Mouse (Mus musculus) cortical plate, adult 2 months (tissue): ENCODE data around the gene Csrnp1. TPM values are rescaled to one million over a fixed set of nuclear protein-coding genes. Genes with fewer than 3 reads are reported as not detected.

Source experiments
- H3K27ac ChIP-seq: fragments of 200-500 bp; 2 replicates; pipeline ENCODE4 v1.5.1; 2012; ENCODE audit warnings: low read length, control low read depth, inconsistent platforms; ENCODE audit not compliant: insufficient read depth
- H3K4me1 ChIP-seq: fragments of 200-500 bp; 2 replicates; pipeline ENCODE4 v1.6.1; 2011; ENCODE audit warnings: low read length; ENCODE audit not compliant: control insufficient read depth, insufficient read depth
- H3K4me3 ChIP-seq: fragments of 200-500 bp; 2 replicates; pipeline ENCODE4 v1.5.1; 2011; ENCODE audit warnings: mild to moderate bottlenecking, low read length, control low read depth; ENCODE audit not compliant: insufficient read depth
- CTCF ChIP-seq: fragments of 200-500 bp; IDR thresholded peaks from 2 replicates; pipeline ENCODE4 v1.5.1; 2011; ENCODE audit warnings: mild to moderate bottlenecking, control low read depth, low read length; ENCODE audit not compliant: insufficient read depth; ENCODE audit errors: extremely low read depth
- POLR2A ChIP-seq: fragments of 200-500 bp; IDR thresholded peaks from 2 replicates; pipeline ENCODE4 v1.6.1; 2011; ENCODE audit warnings: mild to moderate bottlenecking, low read length, control low read depth; ENCODE audit not compliant: insufficient read depth; ENCODE audit errors: extremely low read depth
- polyA plus RNA-seq: library from polyadenylated mRNA; depleted of rRNA; stranded (reverse); fragments of >200 nt; gene quantifications from 2 replicates; pipeline ENCODE4 v1.2.3, GENCODE M21; 2012; rRNA removed

Csrnp1 gene
- polyA plus RNA-seq, 1 experiment: 21.3 TPM

DNA sequence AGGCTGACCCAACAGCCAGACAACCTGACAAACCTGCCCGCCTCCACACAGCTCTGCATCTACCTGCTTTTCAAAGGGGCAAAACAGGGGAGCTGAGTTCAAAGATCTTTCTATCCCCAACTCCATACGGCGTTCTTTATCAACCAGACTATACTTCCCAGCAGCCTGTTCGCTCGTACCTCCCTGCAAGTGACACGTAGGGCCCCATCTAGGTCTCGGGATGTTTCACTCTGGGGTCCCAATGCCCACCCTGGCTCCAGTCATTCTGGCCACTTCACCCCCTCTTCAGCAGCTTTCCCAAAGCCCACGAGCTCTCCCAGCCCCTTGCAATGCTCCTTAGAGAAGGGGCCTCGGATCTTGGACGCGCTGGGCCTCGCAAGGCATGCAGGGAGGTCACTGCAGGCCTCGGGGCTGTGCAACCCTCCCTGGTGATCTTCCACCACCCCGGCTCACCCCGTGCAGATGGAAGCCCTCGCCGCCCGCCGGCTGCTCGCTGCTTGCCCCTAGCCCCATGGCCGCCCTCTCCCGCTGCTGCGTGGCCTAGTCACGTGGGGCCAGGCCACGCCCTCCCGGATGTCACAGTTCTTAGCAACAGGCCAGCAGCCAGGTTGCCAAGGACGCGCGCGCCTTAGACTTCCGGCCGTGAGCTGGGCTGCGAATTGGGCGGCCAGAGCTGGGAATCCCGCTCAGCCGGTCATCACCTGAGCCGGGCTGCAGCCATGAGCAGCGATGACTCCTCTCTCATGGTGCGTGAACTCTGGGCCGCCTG, 47.3 kb downstream of the Csrnp1 start, which contains the start of the genes Gorasp1 and Ttc21a:
Gene Gorasp1 (minus strand): TSS at position 561 of the 769 bp plus-strand sequence.
Gene Ttc21a (plus strand): TSS at position 602 of the 769 bp plus-strand sequence.
- TF ChIP-seq POLR2A (peak; percentile 84), CTCF (no peak)
- H3K27ac ChIP-seq: peak within 1 kb of the TSS; percentile 52; the same call in 1 of the 2 replicates
- H3K4me1 ChIP-seq: no peaks in the 10 kb centered on the region
- H3K4me3 ChIP-seq: peak within 1 kb of the TSS; percentile 86

DNA sequence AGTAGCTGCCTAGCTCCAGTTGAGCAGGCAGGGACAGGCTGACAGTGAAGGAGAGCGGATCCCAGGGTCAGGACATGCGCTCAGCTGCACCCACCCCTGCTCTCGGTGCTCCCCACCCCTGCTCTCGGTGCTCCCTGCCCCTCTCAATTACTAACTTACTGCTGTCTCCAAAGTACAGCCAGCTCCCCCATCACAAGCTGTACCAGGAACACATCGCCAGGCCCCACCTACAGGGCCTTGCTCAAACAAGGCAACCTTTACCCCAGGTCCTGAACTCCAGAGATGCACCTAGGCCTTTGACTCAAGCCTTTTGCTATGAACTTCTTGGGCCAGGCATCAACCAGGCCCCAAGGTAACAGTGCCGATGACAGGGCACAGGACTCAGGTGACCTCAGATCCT, 50.8 kb downstream of the Csrnp1 start:
- no peaks in the 10 kb centered on the region for H3K4me1 ChIP-seq
- no peak for TF ChIP-seq POLR2A
- no peak for TF ChIP-seq CTCF
- H3K27ac ChIP-seq: no peak overlapping the region
- H3K4me3 ChIP-seq: no peak overlapping the region

DNA sequence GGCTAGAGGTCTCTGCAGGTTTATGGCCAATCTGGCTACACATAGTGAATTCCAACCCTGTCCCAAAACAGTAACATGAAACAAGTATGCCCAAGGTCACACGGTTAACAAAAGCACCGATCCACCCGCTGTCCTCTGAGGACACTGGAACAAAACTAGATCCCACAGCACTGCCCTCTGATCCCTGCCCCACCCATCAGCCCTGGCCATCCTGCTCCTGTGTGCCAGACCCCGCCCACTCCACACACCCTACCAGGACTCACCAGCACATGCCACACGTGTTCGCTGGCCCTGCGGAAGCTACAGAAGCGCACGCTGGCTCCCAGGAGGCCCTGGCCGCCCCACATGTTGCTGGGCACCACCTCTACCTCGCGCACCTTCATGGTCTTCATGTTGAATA, 52.1 kb downstream of the Csrnp1 start:
- TF ChIP-seq CTCF (no peak), POLR2A (no peak)
- Histone ChIP-seq H3K4me1 (no peaks in the 10 kb centered on the region), H3K27ac (no peak overlapping the region), H3K4me3 (no peak overlapping the region)

DNA sequence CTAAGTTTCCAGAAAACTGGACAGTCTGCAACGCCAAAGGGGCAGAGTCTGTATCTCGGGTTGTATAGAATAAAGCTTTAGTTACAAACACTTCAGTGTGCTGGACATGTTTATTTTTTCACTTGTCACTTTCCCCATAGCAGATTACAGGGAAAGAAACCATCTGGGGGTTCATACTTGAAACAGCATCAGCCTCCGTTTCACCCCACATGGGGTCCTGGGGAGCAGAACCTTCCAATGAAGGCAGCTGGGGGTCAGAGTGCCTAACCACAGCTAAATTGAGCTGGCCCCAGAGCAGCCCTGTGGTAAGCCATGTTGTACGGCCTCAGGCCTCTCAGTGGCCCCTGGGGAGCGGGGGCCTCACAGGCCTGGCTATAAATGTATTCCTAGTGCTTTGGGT, 58.0 kb downstream of the Csrnp1 start:
- Histone ChIP-seq H3K4me1 (no peaks in the 10 kb centered on the region), H3K4me3 (no peak overlapping the region), H3K27ac (no peak overlapping the region)
- TF ChIP-seq POLR2A (no peak), CTCF (no peak)

DNA sequence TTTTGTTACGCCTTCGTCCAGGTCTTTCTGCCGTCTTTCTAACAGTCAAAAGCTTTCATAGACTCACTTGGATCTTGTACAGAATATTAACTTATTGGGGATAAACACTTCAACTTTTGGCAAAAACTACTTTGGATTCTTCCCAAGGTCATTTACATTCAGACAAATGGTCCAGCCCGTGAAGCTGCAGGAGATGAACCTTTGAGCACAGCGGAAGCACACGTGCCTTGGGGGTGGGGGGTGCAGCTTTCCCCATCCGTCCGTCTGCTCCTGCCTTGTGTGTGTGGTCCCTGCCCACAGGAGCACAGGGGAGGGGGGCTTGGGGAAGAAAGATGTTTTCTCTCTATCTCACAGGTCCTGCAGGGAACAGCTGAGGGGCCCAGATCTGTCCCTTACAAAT, 58.7 kb downstream of the Csrnp1 start:
- no peaks in the 10 kb centered on the region for H3K4me1 ChIP-seq
- H3K27ac ChIP-seq: no peak overlapping the region

DNA sequence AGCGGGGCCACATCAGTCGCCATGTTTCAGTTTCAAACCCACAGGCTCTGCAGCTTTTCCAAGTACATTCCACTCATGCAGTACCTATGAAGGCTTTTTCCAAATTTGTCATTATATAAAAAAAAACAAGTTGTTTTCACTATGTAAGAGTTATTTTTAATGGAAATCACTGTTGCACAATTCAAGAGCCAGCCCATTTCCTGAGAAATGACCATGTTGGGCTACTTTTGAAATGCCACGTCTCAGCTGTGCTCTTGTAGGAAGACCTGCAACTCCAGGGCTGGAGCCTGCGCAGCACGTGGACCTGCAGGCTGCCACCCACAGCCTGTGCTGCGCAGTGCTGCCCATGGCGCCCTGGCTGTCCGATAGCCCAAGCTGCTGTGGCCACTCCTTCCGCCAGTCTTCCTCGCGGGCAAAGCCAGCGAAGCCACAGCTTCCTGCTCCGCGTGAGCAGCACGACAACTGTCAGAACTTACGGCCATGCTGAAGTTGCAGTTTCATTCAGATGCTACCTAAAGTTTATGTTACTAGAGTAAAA, 59.3 kb downstream of the Csrnp1 start:
- TF ChIP-seq CTCF (no peak), POLR2A (no peak)
- no peaks in the 10 kb centered on the region for H3K4me1 ChIP-seq

More for the DNA sequence above, 58.7 kb downstream of the Csrnp1 start:
- no peak for TF ChIP-seq POLR2A
- no peak for TF ChIP-seq CTCF
- no peak overlapping the region for H3K4me3 ChIP-seq

DNA sequence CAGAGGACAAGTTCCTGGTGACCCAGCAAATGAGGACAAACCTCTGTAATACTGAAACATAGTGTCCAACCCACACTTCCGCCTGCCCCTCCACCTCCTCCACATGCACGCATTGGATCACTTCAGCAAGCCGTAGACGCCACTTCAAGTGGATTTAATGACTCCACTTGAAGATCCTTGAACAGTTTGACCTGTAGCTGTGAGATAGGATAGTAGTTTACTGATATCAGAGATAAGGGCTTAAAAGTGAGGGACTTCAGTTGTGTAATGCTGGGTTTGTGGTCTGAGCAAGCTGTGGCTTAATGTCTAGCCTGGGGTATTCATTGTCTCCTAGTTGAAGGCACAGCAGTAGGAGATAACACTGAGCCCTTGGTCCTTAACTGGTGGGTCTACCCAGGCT, 61.0 kb downstream of the Csrnp1 start:
- H3K4me1 ChIP-seq: no peaks in the 10 kb centered on the region
- no peak overlapping the region for H3K4me3 ChIP-seq
- no peak for TF ChIP-seq CTCF
- TF ChIP-seq POLR2A: no peak
- no peak overlapping the region for H3K27ac ChIP-seq

More for the DNA sequence above, 59.3 kb downstream of the Csrnp1 start:
- Histone ChIP-seq H3K27ac (no peak overlapping the region), H3K4me3 (no peak overlapping the region)

Other genes starting within 250 kb of the Csrnp1 start
- gene Scn11a, start 159.2 kb downstream of the Csrnp1 start, polyA plus RNA-seq: 0.06 TPM in 1 of 2 replicates, not detected in the other
- 68.8 and 76.2 TPM in 2 replicates for gene Wdr48, start 89.8 kb downstream of the Csrnp1 start, polyA plus RNA-seq
- gene Gorasp1, start 47.1 kb downstream of the Csrnp1 start, polyA plus RNA-seq: 20.0 and 20.6 TPM in 2 replicates
- gene Ttc21a, start 47.1 kb downstream of the Csrnp1 start, polyA plus RNA-seq: 0.26 and 0.63 TPM in 2 replicates
- gene Xirp1, start 38.9 kb upstream of the Csrnp1 start, polyA plus RNA-seq: 0.04 TPM in 2 replicates
- 38.2 and 40.9 TPM in 2 replicates for gene Cx3cr1, start 85.2 kb upstream of the Csrnp1 start, polyA plus RNA-seq
- 0.08 TPM in 1 of 2 replicates, not detected in the other for gene Ccr8, start 107.5 kb upstream of the Csrnp1 start, polyA plus RNA-seq
- gene Slc25a38, start 125.7 kb upstream of the Csrnp1 start, polyA plus RNA-seq: 22.8 and 23.3 TPM in 2 replicates
- 945 and 968 TPM in 2 replicates for gene Rpsa, start 143.0 kb upstream of the Csrnp1 start, polyA plus RNA-seq
- 1,050 and 1,403 TPM in 2 replicates for gene Mobp, start 165.0 kb upstream of the Csrnp1 start, polyA plus RNA-seq